Mouse (Mus musculus) thymus, postnatal 25 days (tissue): ENCODE results near the gene Klb.

Source experiments
- DNase-seq: peaks from one replicate; pipeline ENCODE4 v3.0.0; 2022

Gene Klb

DNA sequence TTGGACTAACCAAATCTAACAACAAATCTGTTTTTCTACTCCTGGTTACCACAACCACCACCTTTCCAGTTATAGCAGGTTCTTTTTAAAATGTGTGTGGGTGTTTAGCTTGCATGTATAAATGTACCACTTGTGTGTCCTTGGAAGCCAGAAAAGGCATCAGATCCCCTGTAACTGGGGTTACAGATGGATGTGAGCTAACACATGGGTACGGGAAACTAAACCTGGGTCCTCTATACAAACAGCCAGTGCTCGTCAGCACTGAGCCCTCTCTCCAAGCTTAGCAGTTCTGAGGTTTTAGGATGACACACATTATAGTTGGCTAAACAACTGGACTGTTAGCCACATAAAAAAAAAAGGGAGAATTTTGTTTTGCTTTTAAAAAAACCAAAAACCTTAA, 37.6 kb downstream of the Klb start:
- DNase-seq = no peak

DNA sequence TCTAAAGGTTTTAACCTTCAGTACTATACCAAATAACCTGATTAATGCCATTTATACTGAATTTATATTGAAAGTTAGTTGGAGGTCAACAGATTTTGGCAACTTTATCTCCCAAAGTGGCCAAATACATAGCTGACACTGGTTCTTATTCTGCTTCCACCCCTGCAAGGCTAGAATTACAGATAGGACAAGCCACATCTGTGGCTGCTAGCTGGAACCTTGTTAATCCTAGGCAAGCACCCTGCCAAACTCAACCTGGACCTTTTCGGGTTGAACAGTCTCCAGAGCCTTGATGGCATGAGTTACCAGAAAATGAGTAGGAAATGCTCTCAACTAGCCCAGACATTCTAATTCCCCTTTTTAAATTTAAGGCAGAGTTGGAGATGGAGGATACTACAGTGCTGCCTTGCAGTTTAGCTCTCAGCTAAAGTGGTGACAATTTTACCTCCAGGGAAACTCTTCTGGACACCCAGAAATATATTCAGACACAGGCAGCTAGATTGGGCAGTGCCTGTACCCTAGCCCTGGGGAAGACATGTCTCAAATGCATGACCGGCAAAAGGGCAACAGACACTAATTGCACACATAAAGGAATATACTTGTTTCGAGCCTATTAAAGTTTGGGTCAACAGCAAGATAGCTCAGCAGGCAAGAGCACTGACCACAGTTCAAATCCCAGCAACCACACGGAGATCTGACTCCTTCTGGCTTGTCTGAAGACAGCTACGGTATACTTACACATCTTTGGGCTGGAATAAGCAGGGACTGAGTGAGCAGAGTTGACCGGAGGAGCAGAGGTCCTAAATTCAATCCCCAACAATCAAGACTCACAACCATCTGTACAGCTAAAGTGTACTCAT, 39.1 kb downstream of the Klb start:
- no peak for DNase-seq

DNA sequence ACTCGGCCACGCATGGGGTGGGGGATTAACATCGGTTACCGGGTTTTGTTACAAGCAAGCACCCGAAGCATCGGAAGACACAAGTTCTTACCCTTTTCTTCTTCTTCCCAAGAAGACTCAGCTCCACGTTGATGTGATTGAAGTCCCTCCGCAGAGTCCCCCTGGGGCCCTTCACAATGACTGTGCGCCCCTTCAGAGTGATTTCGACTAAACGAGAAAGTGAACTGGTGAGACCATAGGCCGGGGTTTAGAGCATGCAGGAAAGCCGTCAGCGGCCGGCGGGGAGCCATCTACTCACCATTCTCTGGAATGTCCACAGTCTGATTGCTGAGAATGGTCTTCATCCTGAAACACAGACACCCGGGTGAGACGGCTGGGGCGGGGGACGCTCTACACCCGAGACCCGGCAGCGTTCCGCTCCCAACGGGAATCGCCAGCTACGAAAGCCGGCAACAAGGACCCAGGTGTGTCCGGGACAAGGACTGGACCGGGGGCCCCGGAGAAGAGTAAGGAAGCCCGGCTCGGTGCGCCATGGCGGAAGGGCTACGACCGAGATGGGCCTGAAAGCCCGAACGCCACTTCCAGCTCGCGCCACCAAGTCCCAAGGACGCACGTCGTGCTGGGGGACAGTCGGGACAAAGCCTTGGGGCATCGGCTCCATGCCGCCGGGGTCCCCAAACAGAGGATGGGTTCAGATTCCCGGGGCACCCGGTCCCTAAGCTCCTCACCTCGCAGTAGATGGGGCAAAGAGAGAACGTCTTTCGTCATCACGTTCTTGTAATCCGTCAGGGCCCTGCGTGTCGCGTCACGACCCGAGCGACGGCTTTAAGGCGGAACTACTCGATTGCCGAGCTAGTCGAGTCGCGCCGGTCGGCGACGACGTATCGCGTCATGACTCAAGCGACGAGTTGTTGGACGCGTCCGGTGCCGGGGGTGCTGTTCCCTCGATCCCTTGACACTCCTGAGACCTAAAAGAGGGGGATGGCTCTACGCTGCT, 42.8 kb downstream of the Klb start, which contains the start of the genes Rpl9 and Lias:
TSS of gene Rpl9 (minus strand) at position 797 of the 997 bp plus-strand sequence.
TSS of gene Lias (plus strand) at position 850 of the 997 bp plus-strand sequence.
- peak; percentile 99 for DNase-seq

DNA sequence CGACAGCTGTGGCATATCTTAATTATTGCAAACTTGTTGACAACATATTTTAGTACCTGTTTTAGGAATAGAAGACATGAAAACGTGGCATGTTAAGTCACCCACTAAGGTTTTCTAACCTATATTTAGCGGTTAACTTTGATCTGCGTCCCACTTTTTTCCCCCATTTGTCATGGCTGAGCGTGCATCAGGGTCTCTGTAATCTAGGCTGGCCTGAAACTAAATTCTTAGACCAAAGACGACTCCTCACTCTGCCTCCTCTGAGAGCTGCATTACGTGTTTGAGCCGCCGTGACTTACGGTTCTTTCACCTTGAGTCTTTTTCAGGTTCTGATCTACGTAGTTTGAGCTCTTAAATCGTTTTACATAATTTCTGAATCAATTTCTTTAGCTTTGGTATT, 43.6 kb downstream of the Klb start:
- no peak for DNase-seq

DNA sequence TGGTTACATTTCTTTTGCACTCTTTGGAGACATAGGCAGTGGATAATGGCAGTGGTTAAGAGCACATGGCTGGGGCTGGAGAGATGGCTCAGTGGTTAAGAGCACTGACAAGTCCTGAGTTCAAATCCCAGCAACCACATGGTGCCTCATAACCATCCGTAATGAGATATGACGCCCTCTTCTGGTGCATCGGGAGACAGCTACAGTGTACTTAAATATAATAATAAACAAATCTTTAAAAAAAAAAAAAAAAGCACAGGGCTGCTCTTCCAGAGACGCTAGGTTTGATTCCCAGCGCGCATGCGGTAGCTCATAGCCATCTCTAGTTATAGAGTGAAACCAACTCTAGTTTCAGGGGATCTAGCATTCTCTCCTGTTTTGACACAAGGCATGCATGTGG, 46.3 kb downstream of the Klb start:
- DNase-seq = no peak

DNA sequence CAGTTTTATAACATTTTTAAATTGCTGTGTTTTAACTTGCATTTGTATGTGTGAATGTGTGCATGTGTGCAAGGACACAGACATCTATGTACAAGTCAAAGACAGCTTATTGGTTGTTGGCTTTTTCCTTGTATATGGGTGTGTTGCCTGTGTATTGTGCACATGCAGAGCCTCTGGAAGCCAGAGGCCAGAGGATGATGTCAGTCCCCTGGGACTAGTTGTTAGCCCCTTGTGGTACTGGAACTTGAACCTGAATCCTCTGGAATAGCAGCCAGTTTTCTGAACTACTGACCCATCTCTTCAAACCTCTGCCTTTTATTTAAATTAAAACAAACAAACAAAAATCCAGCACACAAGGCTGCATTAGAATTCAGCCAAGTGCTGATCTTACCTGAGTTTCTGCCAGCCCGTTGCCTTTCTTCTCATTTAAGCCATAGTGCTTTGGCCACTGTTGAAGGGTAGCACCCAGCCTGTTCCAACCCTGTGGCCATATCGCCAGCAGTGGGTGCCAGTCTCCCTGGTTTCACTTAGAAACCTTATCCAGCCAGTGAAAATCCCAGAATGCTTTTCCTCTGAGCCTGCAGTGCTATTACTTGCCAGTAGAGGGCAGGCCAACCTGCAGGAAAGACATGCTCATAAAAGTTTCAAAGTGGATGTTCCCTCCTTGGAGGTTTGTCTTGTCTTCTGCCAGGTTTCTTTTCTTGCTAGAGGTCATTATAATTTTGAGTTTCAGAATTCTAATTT, 53.3 kb downstream of the Klb start:
- peak; percentile 77 for DNase-seq

DNA sequence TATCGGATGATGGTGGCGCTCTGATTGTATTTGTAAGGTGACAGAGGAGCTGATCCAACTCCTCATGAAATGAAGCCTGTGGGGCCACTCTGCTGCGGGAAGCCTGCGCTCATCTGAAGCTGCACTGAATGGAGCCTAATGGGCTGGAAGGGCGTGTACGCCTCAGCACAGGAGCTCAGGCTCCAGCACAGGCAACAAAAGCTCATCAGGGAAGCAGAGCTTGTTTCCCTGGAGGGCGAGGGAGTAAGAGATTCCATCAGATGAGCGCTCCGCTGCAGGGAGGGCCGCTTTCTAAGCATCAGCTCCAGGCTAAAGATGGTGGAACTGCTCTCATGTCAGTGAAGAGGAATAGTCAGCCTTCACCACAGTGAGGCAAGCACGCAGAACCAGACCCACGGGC, 59.9 kb downstream of the Klb start:
- no peak for DNase-seq

DNA sequence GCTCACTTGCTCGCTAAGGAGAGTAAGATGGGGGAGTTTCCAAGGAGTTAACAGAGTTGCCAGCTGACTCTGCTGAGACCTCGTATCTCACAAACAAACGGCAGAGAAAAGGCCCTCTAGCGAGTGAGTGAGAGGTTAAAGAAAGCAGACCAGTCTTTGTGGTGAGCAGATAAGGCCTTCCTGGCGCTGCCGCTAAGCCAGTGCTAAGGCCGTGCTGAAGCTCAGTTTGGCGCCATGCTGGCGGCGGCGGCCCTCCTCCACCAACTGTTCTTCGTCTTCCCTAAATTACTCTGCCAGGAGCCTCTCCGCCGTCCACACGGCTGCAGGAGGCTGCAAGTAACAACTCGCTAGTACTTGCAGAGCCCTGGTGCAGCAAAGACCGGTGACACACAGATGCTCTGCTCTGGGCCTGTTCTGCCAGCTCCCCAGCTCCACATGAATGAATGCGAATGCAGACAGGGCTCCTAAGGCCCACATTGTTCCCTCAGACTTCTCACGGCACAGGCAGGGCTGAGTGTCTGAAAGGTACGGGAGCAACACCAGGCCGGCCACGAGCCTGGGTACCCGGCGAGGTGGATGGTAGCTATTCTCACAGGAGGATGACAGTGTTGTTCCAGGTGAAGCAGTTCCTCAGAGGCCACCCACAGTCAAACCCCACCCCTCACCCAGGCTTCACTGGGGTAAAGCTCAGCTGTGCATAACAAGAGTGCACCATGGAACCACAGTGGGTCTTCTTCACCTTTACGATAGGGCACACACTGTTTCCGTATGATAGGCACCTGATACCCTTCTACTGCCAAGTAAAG, 67.7 kb downstream of the Klb start:
- no peak for DNase-seq

DNA sequence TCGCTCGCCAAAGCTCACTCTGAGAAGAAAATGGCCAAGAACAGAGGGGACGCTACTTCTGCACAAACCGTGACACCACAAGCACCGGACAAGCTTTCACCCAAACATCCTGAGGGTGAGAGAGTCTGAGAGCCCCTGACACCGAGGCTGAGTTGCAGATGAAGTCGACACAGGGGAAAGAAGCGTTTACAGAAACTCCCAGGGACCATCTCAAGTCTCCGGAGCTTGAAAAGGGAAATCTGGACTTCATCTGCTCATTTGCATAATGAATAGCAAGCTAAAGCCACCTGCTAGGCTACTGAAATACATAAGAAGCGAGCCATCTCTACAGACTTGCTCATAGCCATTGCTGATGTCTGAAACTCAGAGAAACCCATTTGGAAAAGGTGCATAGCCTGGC, 71.0 kb downstream of the Klb start:
- no peak for DNase-seq

DNA sequence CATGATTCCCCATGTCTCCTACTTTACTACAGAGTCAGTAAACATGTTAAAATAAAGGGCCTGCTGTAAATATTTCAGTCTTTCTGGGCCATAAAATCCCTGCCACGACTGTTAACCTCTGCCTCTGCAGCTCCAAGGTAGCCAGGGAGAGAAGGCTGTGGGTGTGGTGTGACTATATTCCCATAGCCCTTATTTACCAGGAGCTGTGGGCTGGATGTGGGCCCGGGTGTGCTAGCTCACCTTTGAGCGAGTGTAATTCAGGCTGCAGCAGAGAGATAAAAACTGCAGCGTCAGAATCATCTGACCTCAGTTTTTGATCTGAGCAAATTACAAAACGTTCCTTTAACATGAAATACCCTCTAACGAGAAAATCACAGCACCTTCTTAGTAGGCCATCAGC, 72.7 kb downstream of the Klb start:
- DNase-seq = no peak

DNA sequence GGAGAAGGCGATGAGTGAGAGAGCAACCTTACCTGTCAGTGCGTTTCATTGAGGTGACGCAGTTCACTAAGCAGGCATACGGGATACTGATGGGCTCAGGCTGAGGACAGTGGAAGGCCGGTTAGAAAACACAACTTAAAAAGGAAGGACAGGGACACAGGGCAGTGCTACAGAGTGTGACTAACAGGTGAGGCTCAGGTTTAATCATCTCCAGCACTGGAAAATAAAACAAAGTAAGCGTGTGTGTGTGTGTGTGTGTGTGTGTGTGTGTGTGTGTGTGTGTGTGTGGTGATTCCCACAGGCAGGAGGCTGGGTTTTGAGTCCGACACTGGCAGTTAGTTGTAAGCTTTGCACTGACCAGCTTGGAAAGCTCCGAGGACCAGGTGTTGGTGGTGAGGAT, 74.7 kb downstream of the Klb start:
- no peak for DNase-seq

DNA sequence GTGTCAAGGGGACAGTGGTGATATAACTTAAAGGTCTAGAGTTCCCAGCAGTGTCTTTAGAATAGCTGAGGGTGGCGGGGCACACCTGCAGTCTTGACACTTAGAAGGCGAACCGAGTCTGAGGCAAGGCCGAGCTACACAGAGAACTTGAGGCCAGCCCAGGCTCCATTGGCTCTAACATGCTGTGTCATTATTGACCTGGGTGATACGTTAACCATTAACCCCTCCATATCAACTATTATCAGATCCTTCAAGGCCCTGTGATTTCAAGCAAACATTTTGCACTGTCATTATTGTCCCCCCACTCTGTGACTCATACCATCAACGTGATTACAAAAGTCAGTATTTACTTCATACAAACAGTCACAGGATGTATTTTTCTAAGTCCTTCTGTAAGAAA, 76.1 kb downstream of the Klb start:
- DNase-seq = no peak

DNA sequence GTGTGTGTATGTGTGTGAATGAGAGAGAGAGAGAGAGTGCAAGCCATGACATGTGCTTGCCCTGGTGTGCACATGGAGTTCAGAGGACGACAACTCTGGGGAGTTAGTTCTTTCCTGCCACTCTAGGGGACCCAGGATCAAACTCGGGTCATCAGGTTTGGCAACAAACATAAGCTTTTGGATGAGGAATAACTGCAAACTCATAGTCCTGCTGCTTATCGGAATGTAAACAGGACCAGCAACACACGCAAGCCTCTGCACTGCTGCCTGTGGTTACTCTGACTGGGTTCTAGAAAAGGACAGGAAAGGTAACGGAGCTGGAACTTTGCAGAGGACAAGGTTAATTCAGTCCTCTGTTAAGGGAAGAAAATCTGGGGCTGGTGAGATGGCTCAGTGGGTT, 77.1 kb downstream of the Klb start:
- DNase-seq = no peak

DNA sequence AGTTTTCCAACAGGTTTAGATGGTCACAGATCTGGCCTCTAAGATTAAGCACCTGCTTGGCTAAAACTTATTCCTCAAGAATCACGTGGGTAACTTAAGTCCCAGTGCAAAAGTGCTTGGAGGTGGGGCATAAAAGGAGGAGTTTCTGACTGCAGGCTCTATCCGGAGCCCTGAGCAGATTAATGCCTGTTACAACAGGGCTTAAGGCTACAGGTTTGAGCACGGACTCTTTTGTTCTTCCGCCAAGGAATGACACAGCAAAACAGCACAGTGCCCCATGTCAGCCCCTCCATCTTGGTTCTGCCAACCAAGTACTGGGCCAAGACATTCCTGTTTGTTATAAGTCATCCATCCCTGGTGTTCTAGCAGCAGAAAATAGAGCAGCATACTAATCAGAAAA, 80.2 kb downstream of the Klb start:
- no peak for DNase-seq

DNA sequence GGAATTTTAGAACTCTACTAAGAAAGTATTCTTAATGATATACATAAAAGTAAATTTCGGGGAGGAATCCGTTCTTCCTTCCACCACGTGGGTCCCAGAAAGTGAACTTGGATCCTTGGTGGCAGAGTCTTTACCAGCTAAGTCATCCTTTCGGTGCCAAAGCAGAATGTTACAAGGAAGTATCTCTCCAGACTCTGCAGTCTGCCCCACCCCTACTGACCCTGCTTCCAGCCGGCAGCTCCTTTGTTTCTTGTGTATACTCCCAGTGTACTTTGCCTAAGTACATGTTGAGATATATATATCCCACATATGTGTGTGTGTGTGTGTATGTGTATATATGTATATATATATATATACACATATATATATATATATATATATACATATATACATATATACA, 81.3 kb downstream of the Klb start:
- DNase-seq = no peak
